Mouse (Mus musculus) limb, embryonic 13.5 days (tissue): ENCODE measurements around the gene Tmprss4. TPM values are rescaled to one million over a fixed set of nuclear protein-coding genes. Genes with fewer than 3 reads are reported as not detected.

Experiments used
- ATAC-seq: fragments of 200-750 bp; cut with Nextera tagmentation; 2 replicates; pipeline ENCODE4 v1.8.0; 2017; ENCODE audit warnings: low read depth, moderate number of reproducible peaks, moderate TSS enrichment; ENCODE audit not compliant: low FRiP score
- H3K27ac ChIP-seq: fragments of 300-500 bp; sonication (generic); 2 replicates; pipeline ENCODE4 v1.5.1; 2015; ENCODE audit warnings: inconsistent platforms, mild to moderate bottlenecking, moderate library complexity
- H3K27me3 ChIP-seq: fragments of 300-500 bp; sonication (generic); 2 replicates; pipeline ENCODE4 v1.6.1; 2015; ENCODE audit warnings: mild to moderate bottlenecking, inconsistent platforms
- H3K36me3 ChIP-seq: fragments of 300-500 bp; sonication (generic); 2 replicates; pipeline ENCODE4 v1.6.1; 2015; ENCODE audit warnings: inconsistent platforms, mild to moderate bottlenecking, moderate library complexity
- H3K4me1 ChIP-seq: fragments of 300-500 bp; sonication (generic); 2 replicates; pipeline ENCODE4 v1.6.1; 2015; ENCODE audit warnings: inconsistent platforms
- H3K4me2 ChIP-seq: fragments of 300-500 bp; sonication (generic); replicated peaks from 2 replicates; pipeline ENCODE4 v1.6.1; 2015; ENCODE audit warnings: inconsistent platforms, mild to moderate bottlenecking, moderate library complexity
- H3K4me3 ChIP-seq: fragments of 300-500 bp; sonication (generic); 2 replicates; pipeline ENCODE4 v1.5.1; 2015; ENCODE audit warnings: moderate library complexity, mild to moderate bottlenecking, inconsistent platforms
- H3K9ac ChIP-seq: fragments of 300-500 bp; sonication (generic); 2 replicates; pipeline ENCODE4 v1.6.1; 2015; ENCODE audit warnings: mild to moderate bottlenecking, inconsistent platforms
- H3K9me3 ChIP-seq: fragments of 300-500 bp; sonication (generic); 2 replicates; pipeline ENCODE4 v1.6.1; 2016; ENCODE audit warnings: inconsistent platforms
- WGBS: fragments of 180-500 bp; shearing (Covaris S2); methylation state at CpG from one replicate; pipeline ENCODE4 v1.1.7; 2015; 5-methylcytosine and 5-hydroxymethylcytosine counted together
- polyA plus RNA-seq: library from polyadenylated mRNA; unstranded; fragments of >200 nt; fragmentation: Nextera tagmentation; extraction: Ambion mirVana; gene quantifications from 2 replicates; pipeline ENCODE4 v1.2.1, GENCODE M21; 2015

Gene Tmprss4
- polyA plus RNA-seq, 1 experiment from 2014 or later, result 0.24 TPM

DNA sequence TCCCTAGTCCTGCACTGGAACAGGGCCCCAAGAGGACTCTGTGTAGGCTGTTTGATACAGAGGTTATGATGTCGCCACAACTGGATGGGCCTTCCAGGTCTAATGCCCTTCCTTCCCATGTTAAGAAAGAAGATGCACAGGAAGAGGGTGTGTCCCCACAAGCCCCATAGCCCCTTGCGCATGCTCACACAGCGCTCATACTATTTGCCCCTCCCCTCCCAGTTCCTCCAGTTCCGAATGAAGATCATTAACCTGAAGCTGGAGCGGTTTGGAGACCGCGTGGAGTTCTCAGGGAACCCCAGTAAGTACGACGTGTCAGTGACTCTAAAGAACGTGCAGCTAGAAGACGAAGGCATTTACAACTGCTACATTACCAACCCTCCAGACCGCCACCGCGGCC lies 78.7 kb downstream of the Tmprss4 start:
- Histone ChIP-seq H3K36me3 (peaks cover 19% of the 10 kb centered on the region), H3K9ac (no peak overlapping the region), H3K27me3 (no peaks in the 10 kb centered on the region), H3K4me1 (peaks cover 20% of the 10 kb centered on the region), H3K27ac (no peak overlapping the region), H3K9me3 (no peaks in the 10 kb centered on the region), H3K4me2 (no peak overlapping the region), H3K4me3 (no peak overlapping the region)
- 92% methylated on average over 14 of the region's 14 CpGs for WGBS
- ATAC-seq, result no peak

Other genes with a start within 250 kb of the Tmprss4 start
- 27.0 and 27.3 TPM in 2 replicates for gene Ube4a, start 238.5 kb downstream of the Tmprss4 start, polyA plus RNA-seq
- 0.50 and 0.61 TPM in 2 replicates for gene Cd3g, start 223.7 kb downstream of the Tmprss4 start, polyA plus RNA-seq
- 0.15 TPM in 1 of 2 replicates, not detected in the other for gene Cd3d, start 222.3 kb downstream of the Tmprss4 start, polyA plus RNA-seq
- not detected in 2 replicates for gene Cd3e, start 194.5 kb downstream of the Tmprss4 start, polyA plus RNA-seq
- 16.5 and 19.7 TPM in 2 replicates for gene Mpzl2, start 164.3 kb downstream of the Tmprss4 start, polyA plus RNA-seq
- gene Mpzl3, start 148.9 kb downstream of the Tmprss4 start, polyA plus RNA-seq, result 2.0 and 2.2 TPM in 2 replicates
- gene Jaml, start 124.9 kb downstream of the Tmprss4 start, polyA plus RNA-seq, result 1.2 and 1.5 TPM in 2 replicates
- 7.0 and 7.2 TPM in 2 replicates for gene Scn2b, start 86.3 kb downstream of the Tmprss4 start, polyA plus RNA-seq
- gene Scn4b, start 65.7 kb downstream of the Tmprss4 start, polyA plus RNA-seq, result 0.11 and 0.13 TPM in 2 replicates
- not detected in 2 replicates for gene BC049352, start 22.1 kb downstream of the Tmprss4 start, polyA plus RNA-seq
- 0.69 and 0.92 TPM in 2 replicates for gene Il10ra, start 65.1 kb upstream of the Tmprss4 start, polyA plus RNA-seq
- 1.6 and 1.7 TPM in 2 replicates for gene Tmprss13, start 115.0 kb upstream of the Tmprss4 start, polyA plus RNA-seq
- 134 and 137 TPM in 2 replicates for gene Fxyd6, start 166.1 kb upstream of the Tmprss4 start, polyA plus RNA-seq
- gene Fxyd2, start 195.6 kb upstream of the Tmprss4 start, polyA plus RNA-seq, result 3.8 and 5.9 TPM in 2 replicates
- gene Dscaml1, start 222.5 kb upstream of the Tmprss4 start, polyA plus RNA-seq, result 0.79 and 0.83 TPM in 2 replicates